In genomic region chr7:81841439-81841838, GRCm38 (mm10) we compare ENCODE assay signal across 19 mouse cellular contexts. TPM values are rescaled to one million over a fixed set of nuclear protein-coding genes. Genes with fewer than 3 reads are reported as not detected.
A peak's percentile ranks its signal among the peaks of the same experiment; 100 is the strongest.
DNase-seq lines count a peak whose midpoint lies in the region; ATAC-seq and TF ChIP-seq lines count a peak whose summit lies in the region.
"Had no signal": no experiment of that assay in that cellular context is flagged by ENCODE, and none has a peak within 500 bp of the region (broad histone marks: within the 10 kb centered on the region; RNA-seq: fewer than 3 reads in every experiment).

No protein-coding gene starts in this region.

- TF ChIP-seq CTCF in olfactory bulb, adult 2 months (IDR thresholded peaks at IDR 0.05; ENCODE audit: insufficient read depth, low read depth, low read length): no peak

- peaks cover 15% of the 10 kb centered on the region for H3K4me1 ChIP-seq in heart, embryonic 12.5 days (replicated peaks)
- H3K4me1 ChIP-seq in kidney, embryonic 15.5 days: no peaks in the 10 kb centered on the region; the same call in 1 of the 2 replicates
- peaks cover 14% of the 10 kb centered on the region for H3K4me1 ChIP-seq in olfactory bulb, adult 2 months (ENCODE audit: control insufficient read depth, insufficient read depth, low read length)
- H3K4me1 ChIP-seq: limb, embryonic 15.5 days had no signal

- ATAC-seq in heart, embryonic 12.5 days (ENCODE audit: insufficient number of reproducible peaks, low FRiP score): no peak
- ATAC-seq in kidney, embryonic 15.5 days (replicated peaks; ENCODE audit: low FRiP score): no peak
- ATAC-seq: activated CD4-positive, CD25-positive, alpha-beta regulatory T cell, adult 4 months; CD4-positive, CD25-positive, alpha-beta regulatory T cell, adult 4 months had no signal

- H3K9me3 ChIP-seq in heart, embryonic 12.5 days (replicated peaks): 0 out of 2 replicates have a peak, but pooled peaks cover under 1% of the 10 kb centered on the region
- no peaks in the 10 kb centered on the region for H3K9me3 ChIP-seq in kidney, embryonic 15.5 days (replicated peaks)
- H3K9me3 ChIP-seq: hindbrain, embryonic 15.5 days; limb, embryonic 15.5 days had no signal

- no peak overlapping the region for H3K4me2 ChIP-seq in heart, embryonic 12.5 days
- no peak overlapping the region for H3K4me2 ChIP-seq in kidney, embryonic 15.5 days
- H3K4me2 ChIP-seq: hindbrain, embryonic 15.5 days; limb, embryonic 15.5 days; lung, embryonic 14.5 days had no signal

- 77% methylated on average over 6 of the region's 6 CpGs for WGBS in heart, embryonic 12.5 days
- WGBS in kidney, embryonic 15.5 days: 86% methylated on average over 6 of the region's 6 CpGs
- 77% methylated on average over 6 of the region's 6 CpGs for WGBS in olfactory bulb, adult 2 months

- DNase-seq in heart, adult 11 months: peak; percentile 98
- DNase-seq in kidney, postnatal 25 days: peak; percentile 18 to 70
- peak; percentile 49 for DNase-seq in gastrocnemius, postnatal 14 days
- no peak for DNase-seq in layer of hippocampus, adult 9-11 months
- DNase-seq: cerebellum, adult 8-10 months; lung, embryonic 14.5 days had no signal

- intact Hi-C loops in gastrocnemius, postnatal 14 days (cut with DNase I; ENCODE audit: low total_unique reads): no loop called here

- H3K27ac ChIP-seq in heart, embryonic 12.5 days (ENCODE audit: poor library complexity, severe bottlenecking): no peak overlapping the region
- no peak overlapping the region for H3K27ac ChIP-seq in kidney, embryonic 15.5 days
- peak overlapping the region; percentile 92 for H3K27ac ChIP-seq in olfactory bulb, adult 2 months (ENCODE audit: insufficient read depth, low read depth, low read length)
- H3K27ac ChIP-seq: kidney, postnatal 0 days had no signal

- TF ChIP-seq POLR2A in olfactory bulb, adult 2 months (IDR thresholded peaks at IDR 0.05; ENCODE audit: insufficient read depth, low read depth, low read length): no peak

- no peak overlapping the region for H3K9ac ChIP-seq in heart, embryonic 12.5 days
- H3K9ac ChIP-seq in kidney, embryonic 15.5 days: no peak overlapping the region
- H3K9ac ChIP-seq: hindbrain, embryonic 15.5 days; limb, embryonic 15.5 days; lung, embryonic 14.5 days had no signal

- H3K27me3 ChIP-seq in heart, embryonic 12.5 days (replicated peaks): no peaks in the 10 kb centered on the region
- no peaks in the 10 kb centered on the region for H3K27me3 ChIP-seq in kidney, embryonic 15.5 days
- H3K27me3 ChIP-seq: hindbrain, embryonic 15.5 days; limb, embryonic 15.5 days had no signal

- H3K36me3 ChIP-seq in heart, embryonic 12.5 days: no peaks in the 10 kb centered on the region
- no peaks in the 10 kb centered on the region for H3K36me3 ChIP-seq in kidney, embryonic 15.5 days
- H3K36me3 ChIP-seq: hindbrain, embryonic 15.5 days; limb, embryonic 15.5 days had no signal

- H3K4me3 ChIP-seq in heart, embryonic 12.5 days: no peak overlapping the region
- no peak overlapping the region for H3K4me3 ChIP-seq in kidney, embryonic 15.5 days (replicated peaks)
- H3K4me3 ChIP-seq in olfactory bulb, adult 2 months (ENCODE audit: insufficient read depth, low read depth, low read length): no peak overlapping the region
- H3K4me3 ChIP-seq: hindbrain, embryonic 15.5 days; limb, embryonic 15.5 days had no signal

RNA-seq across cellular contexts. Expression of gene Btbd1, which starts 12.2 kb away (rescaled TPM):
- 111 and 114 TPM in 2 replicates for polyA plus RNA-seq in heart, embryonic 12.5 days (2016; fragmentation: Nextera tagmentation; extraction: Ambion mirVana)
- polyA plus RNA-seq in kidney, embryonic 15.5 days (2015; fragmentation: Nextera tagmentation; extraction: Ambion mirVana): 62.3 and 67.3 TPM in 2 replicates
- 100 to 1,000 TPM; 183 to 206 TPM for total RNA-seq in gastrocnemius, postnatal 14 days (2021)
- 204 and 340 TPM in 2 replicates for polyA plus RNA-seq in olfactory bulb, adult 2 months (2012; ENCODE audit: insufficient read depth, insufficient read length, low replicate concordance, missing spikeins)

RNA-seq across cellular contexts. Expression of gene Gm10160, which starts 14.2 kb away (rescaled TPM):
- polyA plus RNA-seq in heart, embryonic 12.5 days (2016; fragmentation: Nextera tagmentation; extraction: Ambion mirVana): not detected in 2 replicates
- polyA plus RNA-seq in kidney, embryonic 15.5 days (2015; fragmentation: Nextera tagmentation; extraction: Ambion mirVana): not detected in 2 replicates
- total RNA-seq in gastrocnemius, postnatal 14 days (2021): not detected
- not detected in 2 replicates for polyA plus RNA-seq in olfactory bulb, adult 2 months (2012; ENCODE audit: insufficient read depth, insufficient read length, low replicate concordance, missing spikeins)
- total RNA-seq: left cerebral cortex, adult 8-10 months; megakaryocyte, adult 5-6 weeks; monocyte, adult 5-6 weeks had no signal
- polyA plus RNA-seq: activated CD4-positive, CD25-positive, alpha-beta regulatory T cell, adult 4 months; CD4-positive, CD25-positive, alpha-beta regulatory T cell, adult 4 months; heart, embryonic 16.5 days; hindbrain, embryonic 15.5 days; kidney, postnatal 0 days; limb, embryonic 15.5 days; lung, embryonic 14.5 days; thymus, postnatal 0 days had no signal

RNA-seq across cellular contexts. Expression of gene Tm6sf1, which starts 17.4 kb away (rescaled TPM):
- 25.0 and 26.8 TPM in 2 replicates for polyA plus RNA-seq in heart, embryonic 12.5 days (2016; fragmentation: Nextera tagmentation; extraction: Ambion mirVana)
- 13.5 and 14.5 TPM in 2 replicates for polyA plus RNA-seq in kidney, embryonic 15.5 days (2015; fragmentation: Nextera tagmentation; extraction: Ambion mirVana)
- total RNA-seq in gastrocnemius, postnatal 14 days (2021): 10 to 100 TPM; 32.9 to 43.5 TPM
- polyA plus RNA-seq in olfactory bulb, adult 2 months (2012; ENCODE audit: insufficient read depth, insufficient read length, low replicate concordance, missing spikeins): not detected in 2 replicates

RNA-seq across cellular contexts. Expression of gene 3110040N11Rik, which starts 52.2 kb away (rescaled TPM):
- 36.8 and 37.5 TPM in 2 replicates for polyA plus RNA-seq in heart, embryonic 12.5 days (2016; fragmentation: Nextera tagmentation; extraction: Ambion mirVana)
- 43.2 and 52.6 TPM in 2 replicates for polyA plus RNA-seq in kidney, embryonic 15.5 days (2015; fragmentation: Nextera tagmentation; extraction: Ambion mirVana)
- total RNA-seq in gastrocnemius, postnatal 14 days (2021): 10 to 100 TPM; 16.2 to 22.0 TPM
- not detected in 2 replicates for polyA plus RNA-seq in olfactory bulb, adult 2 months (2012; ENCODE audit: insufficient read depth, insufficient read length, low replicate concordance, missing spikeins)

Comparison
In these comparisons a context has a peak if more than half of its experiments do, and no peak if none do; other contexts are left out.
1. RNA of gene Tm6sf1, which starts 17.4 kb away (polyA plus RNA-seq): 25.0 to 26.8 TPM in heart, embryonic 12.5 days and 13.5 to 14.5 TPM in kidney, embryonic 15.5 days; not detected in olfactory bulb, adult 2 months; every median in the first group is over 10 times any median in the second.